Mouse (Mus musculus) olfactory bulb, adult 2 months (tissue): ENCODE measurements around the gene Arhgef1. TPM values are rescaled to one million over a fixed set of nuclear protein-coding genes. Genes with fewer than 3 reads are reported as not detected.

Experiments used
- H3K27ac ChIP-seq: fragments of 200-500 bp; 2 replicates; pipeline ENCODE4 v1.5.1; 2012; ENCODE audit warnings: low read depth, low read length; ENCODE audit not compliant: insufficient read depth
- H3K4me1 ChIP-seq: fragments of 200-500 bp; 2 replicates; pipeline ENCODE4 v1.6.1; 2012; ENCODE audit warnings: low read length; ENCODE audit not compliant: control insufficient read depth, insufficient read depth
- H3K4me3 ChIP-seq: fragments of 200-500 bp; 2 replicates; pipeline ENCODE4 v1.5.1; 2012; ENCODE audit warnings: mild to moderate bottlenecking, low read depth, low read length, moderate library complexity; ENCODE audit not compliant: insufficient read depth
- CTCF ChIP-seq: fragments of 200-500 bp; IDR thresholded peaks from 2 replicates; pipeline ENCODE4 v1.5.1; 2012; ENCODE audit warnings: low read depth, mild to moderate bottlenecking, low read length, moderate library complexity; ENCODE audit not compliant: insufficient read depth
- POLR2A ChIP-seq: fragments of 200-500 bp; IDR thresholded peaks from 2 replicates; pipeline ENCODE4 v1.6.1; 2012; ENCODE audit warnings: mild to moderate bottlenecking, low read depth, low read length, moderate library complexity; ENCODE audit not compliant: insufficient read depth
- WGBS: fragments of 180-500 bp; shearing (Covaris S2); methylation state at CpG from one replicate; pipeline ENCODE4 v1.1.7; 2018; 5-methylcytosine and 5-hydroxymethylcytosine counted together
- polyA plus RNA-seq: library from polyadenylated mRNA; stranded (reverse); fragments of >200 nt; gene quantifications from 2 replicates; pipeline ENCODE4 v1.2.4, GENCODE M21; 2012; ENCODE audit warnings: low replicate concordance; ENCODE audit not compliant: missing spikeins, insufficient read depth, insufficient read length

Arhgef1 gene
- polyA plus RNA-seq, 1 experiment = 291 TPM

- whole genome bisulfite sequencing = 77% methylated on average over 5 of the region's 5 CpGs
- Histone ChIP-seq H3K4me3 (no peak overlapping the region), H3K4me1 (peaks cover 2% of the 10 kb centered on the region; the same call in 1 of the 2 replicates), H3K27ac (no peak overlapping the region)
- TF ChIP-seq POLR2A (no peak), CTCF (no peak)
These were observed 4.8 kb upstream of the Arhgef1 start for GRCm38 (mm10) chr7:24897959-24898358.

GRCm38 (mm10) chr7:24901114-24901513 is 1.6 kb upstream of the Arhgef1 start:
- Histone ChIP-seq H3K4me1 (peaks cover 10% of the 10 kb centered on the region), H3K27ac (no peak overlapping the region), H3K4me3 (no peak overlapping the region)
- TF ChIP-seq POLR2A (no peak), CTCF (no peak)
- WGBS = 83% methylated on average over 6 of the region's 6 CpGs

- H3K4me3 ChIP-seq = no peak overlapping the region
- TF ChIP-seq POLR2A (no peak), CTCF (no peak)
These were observed 870 bp upstream of the Arhgef1 start for GRCm38 (mm10) chr7:24901842-24902241.

GRCm38 (mm10) chr7:24902264-24902629 is 465 bp upstream of the Arhgef1 start:
- H3K4me3 ChIP-seq = peak overlapping the region; percentile 71; the same call in 1 of the 2 replicates

More at GRCm38 (mm10) chr7:24901842-24902241, 870 bp upstream of the Arhgef1 start:
- Histone ChIP-seq H3K27ac (peak overlapping the region; percentile 12; the same call in 1 of the 2 replicates), H3K4me1 (peaks cover 14% of the 10 kb centered on the region)
- 51% methylated on average over 1 of the region's 1 CpGs for WGBS

GRCm38 (mm10) chr7:24903444-24903825 is 723 bp downstream of the Arhgef1 start:
- Histone ChIP-seq H3K4me3 (peak overlapping the region; percentile 71), H3K27ac (no peak overlapping the region), H3K4me1 (peaks cover 28% of the 10 kb centered on the region)
- TF ChIP-seq POLR2A = no peak
- TF ChIP-seq CTCF = no peak
- 17% methylated on average over 10 of the region's 10 CpGs for WGBS

More at GRCm38 (mm10) chr7:24902264-24902629, 465 bp upstream of the Arhgef1 start:
- 65% methylated on average over 2 of the region's 2 CpGs for WGBS
- Histone ChIP-seq H3K4me1 (peaks cover 18% of the 10 kb centered on the region), H3K27ac (peak overlapping the region; percentile 12; the same call in 1 of the 2 replicates)
- TF ChIP-seq POLR2A (no peak), CTCF (no peak)

GRCm38 (mm10) chr7:24904070-24904483 is 1.4 kb downstream of the Arhgef1 start:
- H3K27ac ChIP-seq = peak overlapping the region; percentile 73; the same call in 1 of the 2 replicates
- under 1% methylated on average over 24 of the region's 30 CpGs for WGBS
- TF ChIP-seq POLR2A (peak; percentile 41; the same call in 1 of the 2 replicates), CTCF (no peak)
- H3K4me1 ChIP-seq = peaks cover 28% of the 10 kb centered on the region
- H3K4me3 ChIP-seq = peak overlapping the region; percentile 71

- TF ChIP-seq POLR2A (no peak), CTCF (peak; percentile 41; the same call in 1 of the 2 replicates)
- WGBS = 11% methylated on average over 3 of the region's 3 CpGs
- peaks cover 28% of the 10 kb centered on the region for H3K4me1 ChIP-seq
- H3K27ac ChIP-seq = peak overlapping the region; percentile 23; the same call in 1 of the 2 replicates
- peak overlapping the region; percentile 37 for H3K4me3 ChIP-seq
These were observed 2.2 kb downstream of the Arhgef1 start for GRCm38 (mm10) chr7:24904936-24905335.

GRCm38 (mm10) chr7:24906551-24906950 is 3.8 kb downstream of the Arhgef1 start:
- peak overlapping the region; percentile 26 for H3K4me3 ChIP-seq
- 20% methylated on average over 6 of the region's 6 CpGs for WGBS
- peaks cover 28% of the 10 kb centered on the region for H3K4me1 ChIP-seq
- H3K27ac ChIP-seq = peak overlapping the region; percentile 85
- no peak for TF ChIP-seq CTCF
- TF ChIP-seq POLR2A = no peak

- TF ChIP-seq CTCF (no peak), POLR2A (no peak)
- H3K4me1 ChIP-seq = peaks cover 28% of the 10 kb centered on the region
- 32% methylated on average over 13 of the region's 13 CpGs for WGBS
These were observed 4.6 kb downstream of the Arhgef1 start for GRCm38 (mm10) chr7:24907211-24907748.

More at GRCm38 (mm10) chr7:24907211-24907748, 4.6 kb downstream of the Arhgef1 start:
- peak overlapping the region; percentile 26 for H3K4me3 ChIP-seq
- peak overlapping the region; percentile 85 for H3K27ac ChIP-seq
